13 mouse cellular contexts compared by ENCODE assay signal in the genomic region with DNA sequence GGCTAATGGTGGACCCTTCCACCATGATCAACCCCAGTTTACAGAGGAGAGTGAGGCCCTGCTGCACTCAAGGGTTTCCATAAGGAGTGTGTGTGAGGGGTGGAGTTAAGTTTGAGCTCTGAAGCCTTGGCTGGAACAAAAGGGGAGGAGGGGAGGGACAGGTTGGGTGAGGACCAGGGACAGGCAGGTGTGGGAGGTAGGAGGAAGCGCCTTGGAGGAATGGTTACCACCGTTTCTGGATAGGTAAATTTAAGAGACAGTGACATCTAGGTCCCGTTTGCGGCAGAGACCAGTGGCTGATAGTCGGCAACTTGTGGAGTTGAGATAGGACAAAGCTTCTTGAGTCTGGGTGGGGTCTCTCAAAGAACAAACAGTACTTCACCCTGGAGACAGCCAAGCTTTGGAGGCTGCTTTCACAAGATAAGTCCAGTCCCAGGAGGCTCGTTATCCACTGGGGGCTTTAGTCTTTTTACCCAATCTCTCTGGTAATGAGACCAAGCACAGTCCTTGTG. TPM values are rescaled to one million over a fixed set of nuclear protein-coding genes. Genes with fewer than 3 reads are reported as not detected.
DNase-seq lines count a peak whose midpoint lies in the region; ATAC-seq and TF ChIP-seq lines count a peak whose summit lies in the region.
"Had no signal": no experiment of that assay in that cellular context is flagged by ENCODE, and none has a peak within 500 bp of the region (broad histone marks: within the 10 kb centered on the region; RNA-seq: fewer than 3 reads in every experiment).

No protein-coding gene starts in this region.

- no peak for DNase-seq in heart, adult 9 months (ENCODE audit: low spot score in 2 of 2)
- DNase-seq in MEL (ENCODE audit: low read depth, low spot score) = peak; percentile 98
- DNase-seq in liver, postnatal 0 days = peak; percentile 24
- DNase-seq in left cerebral cortex, postnatal 10 days (ENCODE audit: extremely low spot score in 1 of 2, low spot score in 2 of 2) = no peak
- DNase-seq in adrenal gland, postnatal 4 days (ENCODE audit: low spot score in 2 of 2) = no peak
- no peak for DNase-seq in layer of hippocampus, adult 18-20 months (ENCODE audit: low spot score in 2 of 2)
- DNase-seq: B cell, adult 2 months; cerebellum, postnatal 25 days; gastrocnemius, adult 2 months had no signal

- H3K9ac ChIP-seq in heart, embryonic 12.5 days = no peak overlapping the region
- H3K9ac ChIP-seq in MEL (ENCODE audit: control insufficient read depth, low read depth, low read length, poor library complexity, severe bottlenecking) = peak overlapping the region; percentile 67
- no peak overlapping the region for H3K9ac ChIP-seq in liver, postnatal 0 days (replicated peaks)

- no peak overlapping the region; the same call in 1 of the 2 replicates for H3K27ac ChIP-seq in heart, embryonic 12.5 days (ENCODE audit: poor library complexity, severe bottlenecking)
- H3K27ac ChIP-seq in MEL (ENCODE audit: control insufficient read depth, low read depth, low read length) = peak overlapping the region; percentile 99
- peak overlapping the region; percentile 64 for H3K27ac ChIP-seq in liver, postnatal 0 days (ENCODE audit: low read depth)
- H3K27ac ChIP-seq: gastrocnemius, adult 2 months had no signal

- WGBS in heart, embryonic 12.5 days = 32% methylated on average over 6 of the region's 6 CpGs
- 28% methylated on average over 6 of the region's 6 CpGs for WGBS in liver, postnatal 0 days (ENCODE audit: insufficient replicate concordance)

- no peak for TF ChIP-seq RAD21 in MEL (IDR thresholded peaks at IDR 0.05; ENCODE audit: low read depth, low read length)

- peaks cover 11% of the 10 kb centered on the region for H3K79me2 ChIP-seq in MEL (ENCODE audit: control insufficient read depth, insufficient read depth, low read length, poor library complexity)

- TF ChIP-seq POLR2A in MEL (IDR thresholded peaks at IDR 0.05; ENCODE audit: control insufficient read depth in 1 of 2, insufficient read depth in 1 of 2, low read depth in 1 of 2, low read length in 2 of 2, poor library complexity in 1 of 2) = peak in 1 of 2 experiments; percentile 41; a peak in 1 of 4 replicates

- no peak for TF ChIP-seq CTCF in MEL (IDR thresholded peaks at IDR 0.05 in 2 of 3, conservative IDR thresholded peaks at IDR 0.05 in 1 of 3; ENCODE audit: control insufficient read depth in 1 of 3, insufficient read depth in 1 of 3, low read depth in 2 of 3, low read length in 3 of 3, poor library complexity in 1 of 3, severe bottlenecking in 1 of 3)
- no peak for TF ChIP-seq CTCF in liver, postnatal 0 days (IDR thresholded peaks at IDR 0.05; ENCODE audit: low read depth)

- H3K9me3 ChIP-seq in heart, embryonic 12.5 days (replicated peaks) = 0 out of 2 replicates have a peak, but pooled peaks cover 4% of the 10 kb centered on the region
- H3K9me3 ChIP-seq in MEL (replicated peaks; ENCODE audit: insufficient read depth, low read length) = no peaks in the 10 kb centered on the region
- no peaks in the 10 kb centered on the region for H3K9me3 ChIP-seq in liver, postnatal 0 days (ENCODE audit: low read length)

- H3K36me3 ChIP-seq in heart, embryonic 12.5 days = no peaks in the 10 kb centered on the region
- peaks cover 0 to 43% of the 10 kb centered on the region in 2 experiments; a peak in 2 of 4 replicates for H3K36me3 ChIP-seq in MEL (ENCODE audit: control insufficient read depth in 1 of 2, insufficient read depth in 2 of 2, low read length in 2 of 2)
- H3K36me3 ChIP-seq in liver, postnatal 0 days (replicated peaks; ENCODE audit: insufficient read depth, low read length) = no peaks in the 10 kb centered on the region

- H3K4me3 ChIP-seq in heart, embryonic 12.5 days = no peak overlapping the region
- peak overlapping the region; percentile 40 to 73; a peak in 3 of 4 replicates for H3K4me3 ChIP-seq in MEL (ENCODE audit: control insufficient read depth in 1 of 2, insufficient read depth in 1 of 2, low read depth in 2 of 2, low read length in 2 of 2)
- H3K4me3 ChIP-seq in liver, postnatal 0 days (ENCODE audit: low read depth, low read length) = no peak overlapping the region
- H3K4me3 ChIP-seq: gastrocnemius, adult 2 months had no signal

- H3K27me3 ChIP-seq in heart, embryonic 12.5 days (replicated peaks) = no peaks in the 10 kb centered on the region
- H3K27me3 ChIP-seq in MEL (ENCODE audit: control insufficient read depth in 1 of 2, insufficient read depth in 2 of 2, low read length in 2 of 2) = no peaks in the 10 kb centered on the region
- H3K27me3 ChIP-seq in liver, postnatal 0 days (ENCODE audit: insufficient read depth, low read length) = no peaks in the 10 kb centered on the region
- H3K27me3 ChIP-seq: Patski had no signal

- H3K4me2 ChIP-seq in heart, embryonic 12.5 days = no peak overlapping the region
- peak overlapping the region; percentile 51 for H3K4me2 ChIP-seq in liver, postnatal 0 days (ENCODE audit: low read depth, low read length)
- H3K4me2 ChIP-seq: midbrain, embryonic 11.5 days had no signal

- peak; percentile 78 for ATAC-seq in heart, embryonic 12.5 days (ENCODE audit: insufficient number of reproducible peaks, low FRiP score)
- peak; percentile 81 for ATAC-seq in erythroid progenitor cell, adult 5-6 weeks (replicated peaks; ENCODE audit: low FRiP score, poor library complexity, severe bottlenecking)
- ATAC-seq in liver, postnatal 0 days = peak; percentile 91
- ATAC-seq: Patski had no signal

- H3K4me1 ChIP-seq in heart, embryonic 12.5 days (replicated peaks) = peaks cover 19% of the 10 kb centered on the region
- peaks cover 23 to 42% of the 10 kb centered on the region in 2 experiments for H3K4me1 ChIP-seq in MEL (ENCODE audit: control insufficient read depth in 1 of 2, insufficient read depth in 2 of 2, low read length in 2 of 2)
- H3K4me1 ChIP-seq in liver, postnatal 0 days (ENCODE audit: insufficient read depth) = peaks cover 10% of the 10 kb centered on the region

- intact Hi-C loops in left cerebral cortex, postnatal 10 days (cut with DNase I) = loop anchor here (5.0 kb wide), 1 partner anchor 368 kb away; a partner anchor contains a TSS

- TF ChIP-seq EP300 in MEL (IDR thresholded peaks at IDR 0.05; ENCODE audit: low read depth in 1 of 2, low read length in 2 of 2) = no peak
- TF ChIP-seq EP300 in liver, postnatal 0 days (IDR thresholded peaks at IDR 0.05; ENCODE audit: low read depth) = peak; percentile 94

TF ChIP-seq in MEL, 35 proteins besides CTCF, POLR2A, EP300 and RAD21:
- TF ChIP-seq TBP (IDR thresholded peaks at IDR 0.05; ENCODE audit: low read depth, low read length) = peak; percentile 67
- TF ChIP-seq GATA1 (IDR thresholded peaks at IDR 0.05; ENCODE audit: low read depth, low read length) = peak; percentile 99
- no peak for TF ChIP-seq MYB (IDR thresholded peaks at IDR 0.05; ENCODE audit: low read depth, low read length)
- peak; percentile 97 for TF ChIP-seq TAL1 (IDR thresholded peaks at IDR 0.05; ENCODE audit: low read length)

RNA-seq across cellular contexts. Expression of a gene that starts 12.8 kb away (rescaled TPM):
- 42.4 and 43.6 TPM in 2 replicates for polyA plus RNA-seq in heart, embryonic 12.5 days (2016; fragmentation: Nextera tagmentation; extraction: Ambion mirVana)
- 170 and 176 TPM in 2 replicates for total RNA-seq in MEL (2012; rRNA removed)
- polyA plus RNA-seq in MEL (2012; ENCODE audit: insufficient read depth in 1 of 2, insufficient read length in 2 of 2, low read depth in 1 of 2, low replicate concordance in 2 of 2, missing spikeins in 1 of 2) = 100 to 1,000 TPM; 300 to 388 TPM
- total RNA-seq in erythroid progenitor cell, adult 5-6 weeks (2015; ENCODE audit: low replicate concordance) = 11.2 and 36.9 TPM in 2 replicates
- 3.8 and 23.2 TPM in 2 replicates for total RNA-seq in erythroid progenitor cell, adult 5-6 weeks (2017; ENCODE audit: low replicate concordance)
- polyA plus RNA-seq in liver, postnatal 0 days (2015; fragmentation: Nextera tagmentation; extraction: Ambion mirVana) = 5.1 and 6.4 TPM in 2 replicates
- total RNA-seq in left cerebral cortex, postnatal 10 days (2021) = 100 to 1,000 TPM; 220 to 249 TPM
- total RNA-seq in adrenal gland, postnatal 4 days (2021) = 10 to 100 TPM; 20.9 to 39.2 TPM
- 100 to 1,000 TPM; 380 to 402 TPM for total RNA-seq in layer of hippocampus, adult 18-20 months (2021)

RNA-seq across cellular contexts. Expression of a gene that starts 29.1 kb away (rescaled TPM):
- 12.0 and 13.9 TPM in 2 replicates for polyA plus RNA-seq in heart, embryonic 12.5 days (2016; fragmentation: Nextera tagmentation; extraction: Ambion mirVana)
- total RNA-seq in MEL (2012; rRNA removed) = 9.1 and 14.2 TPM in 2 replicates
- polyA plus RNA-seq in MEL (2012; ENCODE audit: insufficient read depth in 1 of 2, insufficient read length in 2 of 2, low read depth in 1 of 2, low replicate concordance in 2 of 2, missing spikeins in 1 of 2) = 10 to 100 TPM in 1 of 2 experiments, not detected in 1; 12.1 TPM
- total RNA-seq in erythroid progenitor cell, adult 5-6 weeks (2015; ENCODE audit: low replicate concordance) = 4.0 and 11.7 TPM in 2 replicates
- total RNA-seq in erythroid progenitor cell, adult 5-6 weeks (2017; ENCODE audit: low replicate concordance) = 5.1 and 6.7 TPM in 2 replicates
- polyA plus RNA-seq in liver, postnatal 0 days (2015; fragmentation: Nextera tagmentation; extraction: Ambion mirVana) = 2.5 TPM in 2 replicates
- 10 to 100 TPM; 25.2 to 28.1 TPM for total RNA-seq in left cerebral cortex, postnatal 10 days (2021)
- total RNA-seq in adrenal gland, postnatal 4 days (2021) = 10 to 100 TPM; 23.9 to 26.5 TPM
- 10 to 100 TPM; 12.2 to 14.2 TPM for total RNA-seq in layer of hippocampus, adult 18-20 months (2021)

Comparison
In these comparisons a context has a peak if more than half of its experiments do, and no peak if none do; other contexts are left out.
1. H3K4me3 ChIP-seq: peak in MEL (2 of 2); none in heart, embryonic 12.5 days (single experiment) and liver, postnatal 0 days (single experiment).
2. DNase-seq: peak in MEL (single experiment) and liver, postnatal 0 days (single experiment); none in heart, adult 9 months (0 of 2), left cerebral cortex, postnatal 10 days (0 of 2), adrenal gland, postnatal 4 days (0 of 2) and layer of hippocampus, adult 18-20 months (0 of 2).
3. Peak in every context shown above with its lines, with median percentiles within 50 percentile points of each other: ATAC-seq.